ENCODE assay signal across 10 mouse cellular contexts in genomic region chr12:110836729-110837128, GRCm38 (mm10). TPM values are rescaled to one million over a fixed set of nuclear protein-coding genes. Genes with fewer than 3 reads are reported as not detected.
DNase-seq lines count a peak whose midpoint lies in the region; ATAC-seq and TF ChIP-seq lines count a peak whose summit lies in the region.
"Had no signal": no experiment of that assay in that cellular context is flagged by ENCODE, and none has a peak within 500 bp of the region (broad histone marks: within the 10 kb centered on the region; RNA-seq: fewer than 3 reads in every experiment).

No protein-coding gene starts in this region.

- ATAC-seq in heart, embryonic 13.5 days (ENCODE audit: extremely low read depth, insufficient number of reproducible peaks, low FRiP score, low TSS enrichment), result no peak
- no peak for ATAC-seq in forebrain, embryonic 12.5 days (ENCODE audit: low FRiP score)
- ATAC-seq in erythroid progenitor cell, adult 5-6 weeks (replicated peaks; ENCODE audit: low FRiP score, poor library complexity, severe bottlenecking), result no peak

- in situ Hi-C loops in CH12.LX (cut with MboI; ENCODE audit: low pct_ligation_motif_present, low pct_unique_long_range_greater_than_20kb, low sequenced_read_pairs), result no loop called here

- dilution Hi-C loops in CH12.LX (cut with MboI; ENCODE audit: extremely low pct_ligation_motif_present, extremely low pct_unique_long_range_greater_than_20kb, low sequenced_read_pairs), result no loop called here

- no peaks in the 10 kb centered on the region for H3K27me3 ChIP-seq in heart, embryonic 13.5 days (replicated peaks)
- H3K27me3 ChIP-seq in CH12.LX (replicated peaks), result peaks cover 10% of the 10 kb centered on the region
- H3K27me3 ChIP-seq in forebrain, embryonic 12.5 days, result no peaks in the 10 kb centered on the region; the same call in 1 of the 2 replicates
- no peaks in the 10 kb centered on the region for H3K27me3 ChIP-seq in midbrain, embryonic 10.5 days (ENCODE audit: low read depth, poor library complexity, severe bottlenecking)

- peaks cover 18% of the 10 kb centered on the region for H3K4me1 ChIP-seq in heart, embryonic 13.5 days
- H3K4me1 ChIP-seq in CH12.LX (ENCODE audit: control insufficient read depth in 1 of 2, insufficient read depth in 2 of 2), result peaks cover 0 to 25% of the 10 kb centered on the region in 2 experiments; a peak in 2 of 4 replicates
- peaks cover 31% of the 10 kb centered on the region for H3K4me1 ChIP-seq in forebrain, embryonic 12.5 days
- H3K4me1 ChIP-seq in midbrain, embryonic 10.5 days, result peaks cover 27% of the 10 kb centered on the region

- no peak overlapping the region for H3K4me3 ChIP-seq in heart, embryonic 13.5 days
- no peak overlapping the region for H3K4me3 ChIP-seq in CH12.LX (replicated peaks in 1 of 3; ENCODE audit: low read depth in 2 of 3, low read length in 2 of 3, poor library complexity in 1 of 3)
- no peak overlapping the region; the same call in 1 of the 2 replicates for H3K4me3 ChIP-seq in forebrain, embryonic 12.5 days (replicated peaks)
- peak overlapping the region; percentile 24; the same call in 1 of the 2 replicates for H3K4me3 ChIP-seq in midbrain, embryonic 10.5 days

- H3K27ac ChIP-seq in heart, embryonic 13.5 days (replicated peaks), result peak overlapping the region; percentile 62
- H3K27ac ChIP-seq in CH12.LX (ENCODE audit: insufficient read depth, low read depth), result no peak overlapping the region
- H3K27ac ChIP-seq in forebrain, embryonic 12.5 days, result peak overlapping the region; percentile 86
- H3K27ac ChIP-seq in midbrain, embryonic 10.5 days (replicated peaks), result peak overlapping the region; percentile 79

- no peak for TF ChIP-seq CTCF in CH12.LX (conservative IDR thresholded peaks at IDR 0.05 in 1 of 2, IDR thresholded peaks at IDR 0.05 in 1 of 2; ENCODE audit: low read depth in 2 of 2, low read length in 2 of 2)

- no peaks in the 10 kb centered on the region for H3K79me2 ChIP-seq in CH12.LX (replicated peaks; ENCODE audit: control insufficient read depth, extremely low read depth, insufficient read depth, poor library complexity, severe bottlenecking)

- 41% methylated on average over 6 of the region's 6 CpGs for WGBS in heart, embryonic 13.5 days
- WGBS in forebrain, embryonic 12.5 days, result 27% methylated on average over 6 of the region's 6 CpGs
- WGBS in midbrain, embryonic 10.5 days, result 58% methylated on average over 6 of the region's 6 CpGs

- TF ChIP-seq RAD21 in CH12.LX (IDR thresholded peaks at IDR 0.05; ENCODE audit: low read depth, low read length), result no peak

- DNase-seq in heart, adult 8-10 months (ENCODE audit: low spot score), result no peak
- DNase-seq in CH12.LX (ENCODE audit: extremely low read depth), result no peak
- DNase-seq in midbrain, embryonic 10.5 days (ENCODE audit: low spot score), result no peak
- DNase-seq in adrenal gland, adult 8-10 months, result no peak
- DNase-seq in thymus, postnatal 25 days, result no peak
- DNase-seq: cerebellum, adult 9-11 months had no signal

- no peaks in the 10 kb centered on the region for H3K36me3 ChIP-seq in heart, embryonic 13.5 days
- no peaks in the 10 kb centered on the region for H3K36me3 ChIP-seq in CH12.LX (replicated peaks in 1 of 2; ENCODE audit: control insufficient read depth in 1 of 2, insufficient read depth in 1 of 2, low read length in 1 of 2)
- no peaks in the 10 kb centered on the region for H3K36me3 ChIP-seq in forebrain, embryonic 12.5 days (replicated peaks)
- no peaks in the 10 kb centered on the region for H3K36me3 ChIP-seq in midbrain, embryonic 10.5 days

- TF ChIP-seq EP300 in CH12.LX (IDR thresholded peaks at IDR 0.05; ENCODE audit: low read length), result no peak

- H3K9me3 ChIP-seq in heart, embryonic 13.5 days, result no peaks in the 10 kb centered on the region
- no peaks in the 10 kb centered on the region for H3K9me3 ChIP-seq in CH12.LX (replicated peaks; ENCODE audit: low read length)
- no peaks in the 10 kb centered on the region for H3K9me3 ChIP-seq in forebrain, embryonic 12.5 days
- no peaks in the 10 kb centered on the region for H3K9me3 ChIP-seq in midbrain, embryonic 10.5 days (replicated peaks)
- H3K9me3 ChIP-seq: megakaryocyte, embryonic 14.5 days had no signal

- H3K9ac ChIP-seq in heart, embryonic 13.5 days, result peak overlapping the region; percentile 61
- H3K9ac ChIP-seq in CH12.LX (ENCODE audit: insufficient read depth, low read depth), result no peak overlapping the region
- H3K9ac ChIP-seq in forebrain, embryonic 12.5 days, result peak overlapping the region; percentile 18; the same call in 1 of the 2 replicates

- TF ChIP-seq POLR2A in CH12.LX (IDR thresholded peaks at IDR 0.05; ENCODE audit: low read depth, low read length), result no peak

- H3K4me2 ChIP-seq in heart, embryonic 13.5 days, result peak overlapping the region; percentile 34; the same call in 1 of the 2 replicates
- H3K4me2 ChIP-seq in CH12.LX (ENCODE audit: insufficient read depth, low read depth, poor library complexity, severe bottlenecking), result 0 out of 2 replicates have a peak overlapping the region, but pooled peaks have one; percentile 4
- H3K4me2 ChIP-seq in forebrain, embryonic 12.5 days, result peak overlapping the region; percentile 31

TF ChIP-seq in CH12.LX, 34 proteins besides CTCF, POLR2A, EP300 and RAD21:
- no peak for TF ChIP-seq CHD2 (IDR thresholded peaks at IDR 0.05; ENCODE audit: low read length)
- no peak for TF ChIP-seq MXI1 (IDR thresholded peaks at IDR 0.05; ENCODE audit: low read depth, low read length)
- TF ChIP-seq MAFK (IDR thresholded peaks at IDR 0.05; ENCODE audit: insufficient replicate concordance, low read length), result no peak

RNA-seq across cellular contexts. Expression of gene Mok, which starts 4.0 kb away (rescaled TPM):
- 2.7 and 3.5 TPM in 2 replicates for polyA plus RNA-seq in heart, embryonic 13.5 days (2015; fragmentation: Nextera tagmentation; extraction: Ambion mirVana)
- total RNA-seq in heart, adult 8-10 months (2022), result under 1 TPM; 0.50 to 0.80 (median 0.70) TPM
- total RNA-seq in CH12.LX (2012; rRNA removed) (5.5 and 9.8 TPM in 2 replicates), CH12.LX (2014; rRNA removed) (5.8 and 7.1 TPM in 2 replicates)
- polyA plus RNA-seq in CH12.LX (2012; ENCODE audit: insufficient read length, low read depth), result 9.1 and 11.0 TPM in 2 replicates
- polyA plus RNA-seq in forebrain, embryonic 12.5 days (2016; fragmentation: Nextera tagmentation; extraction: Ambion mirVana), result 11.4 and 11.6 TPM in 2 replicates
- polyA plus RNA-seq in midbrain, embryonic 10.5 days (2016; fragmentation: Nextera tagmentation; extraction: Ambion mirVana), result 10.1 and 11.7 TPM in 2 replicates
- 1 to 10 TPM; 1.4 to 3.7 (median 2.5) TPM for total RNA-seq in adrenal gland, adult 8-10 months (2022)
- total RNA-seq in erythroid progenitor cell, adult 5-6 weeks (2015; ENCODE audit: low replicate concordance), result not detected in 2 replicates
- 0.26 TPM in 1 of 2 replicates, not detected in the other for total RNA-seq in erythroid progenitor cell, adult 5-6 weeks (2017; ENCODE audit: low replicate concordance)

RNA-seq across cellular contexts. Expression of gene Zfp839, which starts 13.3 kb away (rescaled TPM):
- polyA plus RNA-seq in heart, embryonic 13.5 days (2015; fragmentation: Nextera tagmentation; extraction: Ambion mirVana), result 4.1 and 4.3 TPM in 2 replicates
- total RNA-seq in heart, adult 8-10 months (2022), result 10 to 100 TPM; 10.5 to 12.1 (median 11.1) TPM
- total RNA-seq in CH12.LX (2012; rRNA removed) (7.8 and 9.1 TPM in 2 replicates), CH12.LX (2014; rRNA removed) (3.7 and 3.8 TPM in 2 replicates)
- 8.1 and 9.2 TPM in 2 replicates for polyA plus RNA-seq in CH12.LX (2012; ENCODE audit: insufficient read length, low read depth)
- 4.8 and 5.0 TPM in 2 replicates for polyA plus RNA-seq in forebrain, embryonic 12.5 days (2016; fragmentation: Nextera tagmentation; extraction: Ambion mirVana)
- 4.8 and 5.4 TPM in 2 replicates for polyA plus RNA-seq in midbrain, embryonic 10.5 days (2016; fragmentation: Nextera tagmentation; extraction: Ambion mirVana)
- total RNA-seq in adrenal gland, adult 8-10 months (2022), result 10 to 100 TPM; 15.5 to 22.4 (median 18.4) TPM
- total RNA-seq in erythroid progenitor cell, adult 5-6 weeks (2015; ENCODE audit: low replicate concordance), result 1.1 TPM in 1 of 2 replicates, not detected in the other
- 0.77 TPM in 1 of 2 replicates, not detected in the other for total RNA-seq in erythroid progenitor cell, adult 5-6 weeks (2017; ENCODE audit: low replicate concordance)

RNA-seq across cellular contexts. Expression of gene Cinp, which starts 52.2 kb away (rescaled TPM):
- 59.8 and 66.2 TPM in 2 replicates for polyA plus RNA-seq in heart, embryonic 13.5 days (2015; fragmentation: Nextera tagmentation; extraction: Ambion mirVana)
- total RNA-seq in heart, adult 8-10 months (2022), result 10 to 100 TPM; 21.7 to 28.5 (median 27.8) TPM
- total RNA-seq in CH12.LX (2012; rRNA removed) (135 and 161 TPM in 2 replicates), CH12.LX (2014; rRNA removed) (164 and 167 TPM in 2 replicates)
- polyA plus RNA-seq in CH12.LX (2012; ENCODE audit: insufficient read length, low read depth), result 114 and 131 TPM in 2 replicates
- polyA plus RNA-seq in forebrain, embryonic 12.5 days (2016; fragmentation: Nextera tagmentation; extraction: Ambion mirVana), result 67.3 and 77.2 TPM in 2 replicates
- 81.7 and 95.6 TPM in 2 replicates for polyA plus RNA-seq in midbrain, embryonic 10.5 days (2016; fragmentation: Nextera tagmentation; extraction: Ambion mirVana)
- 10 to 100 TPM; 37.4 to 39.6 (median 38.6) TPM for total RNA-seq in adrenal gland, adult 8-10 months (2022)
- total RNA-seq in erythroid progenitor cell, adult 5-6 weeks (2015; ENCODE audit: low replicate concordance), result 15.9 and 29.8 TPM in 2 replicates
- total RNA-seq in erythroid progenitor cell, adult 5-6 weeks (2017; ENCODE audit: low replicate concordance), result 21.9 and 22.5 TPM in 2 replicates

RNA-seq across cellular contexts. Expression of gene Tecpr2, which starts 52.3 kb away (rescaled TPM):
- polyA plus RNA-seq in heart, embryonic 13.5 days (2015; fragmentation: Nextera tagmentation; extraction: Ambion mirVana), result 2.2 and 2.9 TPM in 2 replicates
- 1 to 10 TPM; 4.9 to 5.8 (median 5.3) TPM for total RNA-seq in heart, adult 8-10 months (2022)
- total RNA-seq in CH12.LX (2012; rRNA removed) (6.7 and 7.5 TPM in 2 replicates), CH12.LX (2014; rRNA removed) (2.6 and 3.1 TPM in 2 replicates)
- 2.8 and 2.9 TPM in 2 replicates for polyA plus RNA-seq in CH12.LX (2012; ENCODE audit: insufficient read length, low read depth)
- polyA plus RNA-seq in forebrain, embryonic 12.5 days (2016; fragmentation: Nextera tagmentation; extraction: Ambion mirVana), result 8.3 and 8.8 TPM in 2 replicates
- polyA plus RNA-seq in midbrain, embryonic 10.5 days (2016; fragmentation: Nextera tagmentation; extraction: Ambion mirVana), result 5.3 and 6.7 TPM in 2 replicates
- 10 to 100 TPM; 10.1 to 16.4 (median 12.9) TPM for total RNA-seq in adrenal gland, adult 8-10 months (2022)
- total RNA-seq in erythroid progenitor cell, adult 5-6 weeks (2015; ENCODE audit: low replicate concordance), result 1.3 and 1.8 TPM in 2 replicates
- 3.1 and 11.8 TPM in 2 replicates for total RNA-seq in erythroid progenitor cell, adult 5-6 weeks (2017; ENCODE audit: low replicate concordance)
